Mouse (Mus musculus) erythroblast, embryonic 14.5 days (primary cell): ENCODE data around the gene Ptprn2.

Source experiments
- GATA1 ChIP-seq: IDR thresholded peaks from 2 replicates; pipeline ENCODE4 v1.6.1; 2012; ENCODE audit warnings: low read length, inconsistent platforms, mixed read lengths
- TAL1 ChIP-seq: IDR thresholded peaks from 3 replicates; pipeline ENCODE4 v1.6.1; 2012; ENCODE audit warnings: low read length, inconsistent platforms, mixed read lengths

DNA sequence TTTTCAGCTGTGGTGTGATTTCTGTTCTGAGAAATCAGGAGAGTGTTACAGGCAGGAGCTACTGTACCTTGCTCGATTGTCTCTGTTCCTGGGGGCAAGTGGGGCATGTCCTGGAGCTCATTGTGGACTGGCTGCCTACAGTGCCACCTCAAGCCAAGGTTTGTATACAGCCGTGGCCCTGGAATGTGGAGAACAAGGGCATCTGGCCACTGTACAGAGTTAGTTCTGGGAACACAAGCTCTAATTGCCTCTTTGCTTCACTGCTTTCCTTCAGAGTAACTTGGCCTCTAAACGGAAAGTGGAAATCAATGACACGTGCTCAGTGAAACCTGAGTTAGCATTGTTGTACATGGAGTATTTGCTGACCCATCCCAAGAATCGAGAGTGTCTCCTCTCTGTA is 46.9 kb upstream of the Ptprn2 start:
- TF ChIP-seq GATA1 (no peak), TAL1 (no peak)
